Mouse (Mus musculus) embryonic facial prominence, embryonic 15.5 days (tissue): ENCODE data around the gene Atp13a3. TPM values are rescaled to one million over a fixed set of nuclear protein-coding genes. Genes with fewer than 3 reads are reported as not detected.

Source experiments
- ATAC-seq: fragments of 200-750 bp; cut with Nextera tagmentation; 2 replicates; pipeline ENCODE4 v1.8.0; 2017; ENCODE audit warnings: low read depth, moderate TSS enrichment; ENCODE audit not compliant: insufficient number of reproducible peaks, low FRiP score, low TSS enrichment
- H3K27ac ChIP-seq: fragments of 300-500 bp; sonication (generic); replicated peaks from 2 replicates; pipeline ENCODE4 v1.5.1; 2015; ENCODE audit warnings: mild to moderate bottlenecking, inconsistent platforms
- H3K27me3 ChIP-seq: fragments of 300-500 bp; sonication (generic); 2 replicates; pipeline ENCODE4 v1.6.1; 2015; ENCODE audit warnings: inconsistent platforms
- H3K36me3 ChIP-seq: fragments of 300-500 bp; sonication (generic); 2 replicates; pipeline ENCODE4 v1.6.1; 2015; ENCODE audit warnings: mild to moderate bottlenecking, inconsistent platforms
- H3K4me1 ChIP-seq: fragments of 300-500 bp; sonication (generic); 2 replicates; pipeline ENCODE4 v1.6.1; 2015; ENCODE audit warnings: inconsistent platforms
- H3K4me2 ChIP-seq: fragments of 300-500 bp; sonication (generic); replicated peaks from 2 replicates; pipeline ENCODE4 v1.6.1; 2015; ENCODE audit warnings: mild to moderate bottlenecking, inconsistent platforms
- H3K4me3 ChIP-seq: fragments of 300-500 bp; sonication (generic); replicated peaks from 2 replicates; pipeline ENCODE4 v1.5.1; 2015; ENCODE audit warnings: mild to moderate bottlenecking, inconsistent platforms
- H3K9ac ChIP-seq: fragments of 300-500 bp; sonication (generic); 2 replicates; pipeline ENCODE4 v1.6.1; 2015; ENCODE audit warnings: inconsistent platforms
- H3K9me3 ChIP-seq: fragments of 300-500 bp; sonication (generic); replicated peaks from 2 replicates; pipeline ENCODE4 v1.6.1; 2016; ENCODE audit warnings: inconsistent platforms
- WGBS: fragments of 180-500 bp; shearing (Covaris S2); methylation state at CpG from one replicate; pipeline ENCODE4 v1.1.7; 2015; 5-methylcytosine and 5-hydroxymethylcytosine counted together
- polyA plus RNA-seq: library from polyadenylated mRNA; unstranded; fragments of >200 nt; fragmentation: Nextera tagmentation; extraction: Ambion mirVana; gene quantifications from 2 replicates; pipeline ENCODE4 v1.2.1, GENCODE M21; 2015

Gene Atp13a3
- polyA plus RNA-seq, 1 experiment from 2014 or later = 10.2 TPM

DNA sequence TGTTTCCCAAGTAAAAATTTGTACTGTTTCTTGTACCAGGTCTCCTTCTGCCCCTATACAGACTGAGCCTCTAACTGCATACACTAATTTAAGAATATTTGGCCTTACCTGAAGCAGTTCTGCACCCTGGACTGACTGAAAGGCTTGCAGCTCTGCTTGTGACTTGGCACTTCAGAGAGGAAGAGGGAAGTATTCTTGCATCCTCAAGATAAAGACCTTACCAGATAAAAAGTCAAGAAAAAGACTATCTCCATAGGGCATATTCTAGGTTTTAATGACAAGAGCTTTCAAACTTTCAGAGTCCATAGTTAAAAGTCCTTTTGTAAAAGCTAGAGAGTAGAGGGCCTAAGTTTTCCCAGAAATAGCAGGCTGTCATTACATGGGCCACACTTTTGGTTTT, 95.1 kb downstream of the Atp13a3 start, which contains the start of gene Gp5:
Gene Gp5 (minus strand): TSS at position 133 of the 400 bp plus-strand sequence.
- Histone ChIP-seq H3K27me3 (peaks cover 48% of the 10 kb centered on the region), H3K4me1 (peaks cover 19% of the 10 kb centered on the region), H3K9me3 (no peaks in the 10 kb centered on the region), H3K4me3 (peak within 1 kb of the TSS; percentile 55), H3K9ac (no peak within 1 kb of the TSS), H3K36me3 (no peaks in the 10 kb centered on the region), H3K4me2 (peak within 1 kb of the TSS; percentile 91), H3K27ac (no peak within 1 kb of the TSS)
- no peak for ATAC-seq

- Histone ChIP-seq H3K27ac (no peak overlapping the region), H3K9me3 (no peaks in the 10 kb centered on the region), H3K36me3 (no peaks in the 10 kb centered on the region), H3K4me2 (no peak overlapping the region), H3K9ac (no peak overlapping the region), H3K27me3 (peaks cover 48% of the 10 kb centered on the region), H3K4me3 (no peak overlapping the region), H3K4me1 (peaks cover 19% of the 10 kb centered on the region)
- ATAC-seq = no peak
- 57% methylated on average over 8 of the region's 8 CpGs for WGBS
These were observed 95.6 kb downstream of the Atp13a3 start for GRCm38 (mm10) chr16:30310171-30310515.

- H3K27ac ChIP-seq = no peak overlapping the region
- H3K36me3 ChIP-seq = no peaks in the 10 kb centered on the region
- peaks cover 19% of the 10 kb centered on the region for H3K4me1 ChIP-seq
- H3K9ac ChIP-seq = peak overlapping the region; percentile 21; the same call in 1 of the 2 replicates
- H3K4me3 ChIP-seq = peak overlapping the region; percentile 55
- 4% methylated on average over 34 of the region's 34 CpGs for WGBS
- H3K27me3 ChIP-seq = peaks cover 48% of the 10 kb centered on the region
- no peaks in the 10 kb centered on the region for H3K9me3 ChIP-seq
- no peak for ATAC-seq
- H3K4me2 ChIP-seq = peak overlapping the region; percentile 91
These were observed 96.2 kb downstream of the Atp13a3 start for GRCm38 (mm10) chr16:30309395-30310170.

GRCm38 (mm10) chr16:30308616-30309394, 97.0 kb downstream of the Atp13a3 start:
- under 1% methylated on average over 72 of the region's 72 CpGs for WGBS
- ATAC-seq = peak; percentile 47
- H3K36me3 ChIP-seq = no peaks in the 10 kb centered on the region
- peaks cover 19% of the 10 kb centered on the region for H3K4me1 ChIP-seq
- no peak overlapping the region for H3K27ac ChIP-seq
- H3K4me2 ChIP-seq = peak overlapping the region; percentile 91
- peak overlapping the region; percentile 55 for H3K4me3 ChIP-seq
- no peaks in the 10 kb centered on the region for H3K9me3 ChIP-seq
- H3K9ac ChIP-seq = peak overlapping the region; percentile 21
- H3K27me3 ChIP-seq = peaks cover 48% of the 10 kb centered on the region

- H3K27ac ChIP-seq = no peak overlapping the region
- H3K36me3 ChIP-seq = no peaks in the 10 kb centered on the region
- ATAC-seq = peak; percentile 53; the same call in 1 of the 2 replicates
- 18% methylated on average over 29 of the region's 29 CpGs for WGBS
- peaks cover 53% of the 10 kb centered on the region for H3K27me3 ChIP-seq
- no peaks in the 10 kb centered on the region for H3K9me3 ChIP-seq
- peak overlapping the region; percentile 7; the same call in 1 of the 2 replicates for H3K9ac ChIP-seq
- peak overlapping the region; percentile 55 for H3K4me3 ChIP-seq
- peak overlapping the region; percentile 91 for H3K4me2 ChIP-seq
- H3K4me1 ChIP-seq = peaks cover 19% of the 10 kb centered on the region
These were observed 97.7 kb downstream of the Atp13a3 start for GRCm38 (mm10) chr16:30307961-30308615.

- Histone ChIP-seq H3K9ac (no peak overlapping the region), H3K9me3 (no peaks in the 10 kb centered on the region), H3K4me2 (no peak overlapping the region), H3K27ac (no peak overlapping the region), H3K36me3 (no peaks in the 10 kb centered on the region), H3K27me3 (peaks cover 54% of the 10 kb centered on the region), H3K4me3 (no peak overlapping the region), H3K4me1 (peaks cover 19% of the 10 kb centered on the region)
- 53% methylated on average over 12 of the region's 12 CpGs for WGBS
- no peak for ATAC-seq
These were observed 98.5 kb downstream of the Atp13a3 start for GRCm38 (mm10) chr16:30307306-30307705.

DNA sequence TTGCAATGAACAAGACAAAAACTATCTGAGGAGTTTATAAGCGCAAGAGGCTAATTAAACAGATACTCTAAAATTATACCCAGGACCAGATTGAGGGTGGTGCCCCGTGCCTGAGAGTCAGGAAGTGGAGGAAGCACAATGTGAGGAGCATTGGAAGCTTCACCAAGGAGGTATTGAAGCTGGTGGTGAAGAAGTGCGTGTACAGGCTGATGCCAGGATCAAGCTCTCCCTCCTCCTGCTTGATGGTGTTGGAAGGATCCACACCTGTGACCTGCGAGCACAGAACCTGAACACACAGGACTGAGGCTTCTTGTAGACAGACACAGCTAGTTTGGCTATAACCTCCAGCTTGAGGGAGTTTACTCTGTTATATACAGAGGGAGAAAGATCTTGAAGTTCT, 99.7 kb downstream of the Atp13a3 start:
- H3K27me3 ChIP-seq = peaks cover 54% of the 10 kb centered on the region
- no peak overlapping the region for H3K4me3 ChIP-seq
- no peaks in the 10 kb centered on the region for H3K36me3 ChIP-seq
- WGBS = 82% methylated on average over 4 of the region's 4 CpGs
- H3K27ac ChIP-seq = no peak overlapping the region
- H3K9ac ChIP-seq = no peak overlapping the region
- no peak for ATAC-seq
- no peaks in the 10 kb centered on the region for H3K9me3 ChIP-seq
- no peak overlapping the region for H3K4me2 ChIP-seq
- H3K4me1 ChIP-seq = peaks cover 19% of the 10 kb centered on the region

GRCm38 (mm10) chr16:30304236-30304635, 101.5 kb downstream of the Atp13a3 start:
- no peak overlapping the region for H3K9ac ChIP-seq
- no peak overlapping the region for H3K27ac ChIP-seq
- no peaks in the 10 kb centered on the region for H3K36me3 ChIP-seq
- H3K4me3 ChIP-seq = no peak overlapping the region
- no peak overlapping the region for H3K4me2 ChIP-seq
- H3K9me3 ChIP-seq = no peaks in the 10 kb centered on the region
- ATAC-seq = no peak
- WGBS = 57% methylated on average over 5 of the region's 5 CpGs
- peaks cover 13% of the 10 kb centered on the region for H3K4me1 ChIP-seq
- H3K27me3 ChIP-seq = peaks cover 37% of the 10 kb centered on the region

DNA sequence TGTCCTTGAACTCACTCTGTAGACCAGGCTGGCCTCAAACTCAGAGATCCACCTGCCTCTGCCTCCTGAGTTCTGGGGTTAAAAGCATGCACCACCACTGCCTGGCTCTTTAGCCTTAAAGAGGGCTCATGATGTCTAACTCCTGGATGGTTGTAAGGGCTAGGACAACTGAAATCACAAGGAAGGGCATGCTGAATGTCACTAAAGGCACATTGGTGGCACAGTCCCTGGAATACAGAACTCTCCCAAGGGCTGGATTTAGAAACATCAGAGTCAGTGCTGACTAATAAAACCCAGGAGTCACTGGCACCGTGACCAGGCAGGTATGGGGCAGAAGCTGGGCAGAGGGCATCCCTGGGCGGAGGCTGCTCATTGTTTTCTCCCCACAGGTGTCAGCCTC, 102.4 kb downstream of the Atp13a3 start:
- no peaks in the 10 kb centered on the region for H3K9me3 ChIP-seq
- no peak overlapping the region for H3K4me3 ChIP-seq
- no peak overlapping the region for H3K9ac ChIP-seq
- H3K27ac ChIP-seq = no peak overlapping the region
- WGBS = 81% methylated on average over 2 of the region's 2 CpGs
- H3K36me3 ChIP-seq = no peaks in the 10 kb centered on the region
- no peak for ATAC-seq
- H3K4me1 ChIP-seq = peaks cover 4% of the 10 kb centered on the region; the same call in 1 of the 2 replicates
- no peak overlapping the region for H3K4me2 ChIP-seq
- H3K27me3 ChIP-seq = peaks cover 28% of the 10 kb centered on the region

DNA sequence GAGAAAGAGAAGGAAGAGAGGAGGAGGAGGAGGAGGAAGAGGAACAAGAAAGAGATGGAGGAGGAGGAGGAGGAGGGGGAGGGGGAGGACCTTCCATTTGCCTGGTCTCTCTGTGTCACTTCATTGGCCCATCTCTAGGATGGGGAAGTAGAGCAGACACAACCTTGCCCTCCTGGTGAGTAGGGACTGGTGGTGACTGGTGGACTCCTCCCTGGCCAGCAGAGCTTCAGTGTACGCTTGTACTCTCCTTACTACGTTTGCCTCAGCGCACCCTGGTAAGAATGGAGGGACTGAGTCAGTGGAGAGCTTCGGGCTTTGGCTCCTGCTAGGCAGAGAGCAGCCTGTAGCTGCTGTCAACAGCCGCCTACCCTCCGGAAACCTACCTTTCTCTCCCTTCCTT, 103.1 kb downstream of the Atp13a3 start:
- Histone ChIP-seq H3K36me3 (no peaks in the 10 kb centered on the region), H3K4me3 (no peak overlapping the region), H3K9ac (no peak overlapping the region), H3K4me1 (no peaks in the 10 kb centered on the region), H3K9me3 (no peaks in the 10 kb centered on the region), H3K4me2 (no peak overlapping the region), H3K27me3 (peaks cover 21% of the 10 kb centered on the region), H3K27ac (no peak overlapping the region)
- no peak for ATAC-seq
- WGBS = 77% methylated on average over 6 of the region's 6 CpGs

DNA sequence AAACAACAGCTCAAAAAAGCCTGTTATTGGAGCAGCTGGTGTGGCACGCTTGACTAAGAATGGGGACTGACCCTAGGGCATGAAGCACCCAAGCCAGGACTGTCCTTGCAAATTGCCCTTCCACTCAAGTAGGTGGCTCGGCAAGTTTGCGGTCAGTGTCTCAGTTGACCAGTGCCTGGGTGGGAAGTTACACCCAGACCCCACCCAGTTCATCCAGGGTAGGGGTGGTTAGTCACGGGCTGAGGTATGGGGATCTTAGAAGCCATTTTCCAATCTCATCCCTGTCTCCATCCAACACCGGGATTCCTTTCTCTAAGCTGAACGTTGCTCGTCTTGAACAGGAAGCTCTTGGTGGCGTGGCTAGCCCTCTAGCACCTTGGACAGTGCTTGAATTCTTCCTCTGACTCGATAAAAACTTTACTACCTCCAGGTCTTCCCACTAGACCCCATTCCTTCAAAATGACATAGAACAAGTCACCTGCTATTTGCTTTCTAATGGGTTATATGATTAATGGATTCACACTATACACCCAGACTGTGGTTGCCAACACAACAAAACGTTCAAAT, 106.0 kb downstream of the Atp13a3 start:
- 59% methylated on average over 10 of the region's 10 CpGs for WGBS
- H3K4me1 ChIP-seq = no peaks in the 10 kb centered on the region
- H3K27me3 ChIP-seq = peaks cover 5% of the 10 kb centered on the region; the same call in 1 of the 2 replicates
- no peak overlapping the region for H3K27ac ChIP-seq
- no peak overlapping the region for H3K4me3 ChIP-seq
- H3K9ac ChIP-seq = no peak overlapping the region
- H3K4me2 ChIP-seq = no peak overlapping the region
- H3K36me3 ChIP-seq = no peaks in the 10 kb centered on the region
- no peak for ATAC-seq
- H3K9me3 ChIP-seq = no peaks in the 10 kb centered on the region
